Mouse (Mus musculus) stomach, embryonic 14.5 days (tissue): ENCODE results near the gene Slc5a2. TPM values are rescaled to one million over a fixed set of nuclear protein-coding genes. Genes with fewer than 3 reads are reported as not detected.

Experiments used
- ATAC-seq: fragments of 200-750 bp; cut with Nextera tagmentation; 2 replicates; pipeline ENCODE4 v1.8.0; 2017; ENCODE audit warnings: low read depth, moderate TSS enrichment; ENCODE audit not compliant: insufficient number of reproducible peaks, insufficient read depth, low FRiP score
- H3K27ac ChIP-seq: fragments of 300-500 bp; sonication (generic); 2 replicates; pipeline ENCODE4 v1.5.1; 2014; ENCODE audit warnings: mild to moderate bottlenecking, low read length, moderate library complexity, mixed read lengths
- H3K27me3 ChIP-seq: fragments of 300-500 bp; sonication (generic); 2 replicates; pipeline ENCODE4 v1.6.1; 2014; ENCODE audit warnings: low read length, control low read depth, mixed read lengths; ENCODE audit not compliant: control insufficient read depth, insufficient read depth
- H3K36me3 ChIP-seq: fragments of 300-500 bp; sonication (generic); 2 replicates; pipeline ENCODE4 v1.6.1; 2014; ENCODE audit warnings: mild to moderate bottlenecking, control low read depth, low read length, moderate library complexity, mixed read lengths; ENCODE audit not compliant: control insufficient read depth, insufficient read depth
- H3K4me1 ChIP-seq: fragments of 300-500 bp; sonication (generic); 2 replicates; pipeline ENCODE4 v1.6.1; 2014; ENCODE audit warnings: low read length, control low read depth, mixed read lengths; ENCODE audit not compliant: control insufficient read depth, insufficient read depth
- H3K4me2 ChIP-seq: fragments of 300-500 bp; sonication (generic); replicated peaks from 2 replicates; pipeline ENCODE4 v1.6.1; 2014; ENCODE audit warnings: low read depth, low read length, control low read depth
- H3K4me3 ChIP-seq: fragments of 300-500 bp; sonication (generic); 2 replicates; pipeline ENCODE4 v1.5.1; 2014; ENCODE audit warnings: low read depth, low read length, control low read depth
- H3K9ac ChIP-seq: fragments of 300-500 bp; sonication (generic); replicated peaks from 2 replicates; pipeline ENCODE4 v1.6.1; 2014; ENCODE audit warnings: low read depth, mild to moderate bottlenecking, control low read depth, low read length, moderate library complexity, mixed read lengths
- H3K9me3 ChIP-seq: fragments of 300-500 bp; sonication (generic); 2 replicates; pipeline ENCODE4 v1.6.1; 2016; ENCODE audit warnings: low read depth, low read length, control low read depth; ENCODE audit not compliant: control insufficient read depth
- WGBS: fragments of 180-500 bp; shearing (Covaris S2); extraction: QIAGEN DNeasy Blood & Tissue Kit; methylation state at CpG from one replicate; pipeline ENCODE4 v1.1.7; 2014; 5-methylcytosine and 5-hydroxymethylcytosine counted together
- polyA plus RNA-seq: library from polyadenylated mRNA; unstranded; fragments of >200 nt; fragmentation: Nextera tagmentation; extraction: Ambion mirVana; gene quantifications from 2 replicates; pipeline ENCODE4 v1.2.1, GENCODE M21; 2014

Gene Slc5a2
- polyA plus RNA-seq, 1 experiment from 2014 or later: 2.5 TPM

- peaks cover 16% of the 10 kb centered on the region for H3K4me1 ChIP-seq
- H3K27me3 ChIP-seq: no peaks in the 10 kb centered on the region
- WGBS: 30% methylated on average over 5 of the region's 5 CpGs
- no peak overlapping the region for H3K9ac ChIP-seq
- no peak overlapping the region for H3K4me2 ChIP-seq
- H3K4me3 ChIP-seq: no peak overlapping the region
- ATAC-seq: no peak
- no peaks in the 10 kb centered on the region for H3K9me3 ChIP-seq
- no peak overlapping the region for H3K27ac ChIP-seq
- H3K36me3 ChIP-seq: peaks cover 18% of the 10 kb centered on the region
Measured at GRCm38 (mm10) chr7:128256783-128257334, 8.6 kb upstream of the Slc5a2 start.

DNA sequence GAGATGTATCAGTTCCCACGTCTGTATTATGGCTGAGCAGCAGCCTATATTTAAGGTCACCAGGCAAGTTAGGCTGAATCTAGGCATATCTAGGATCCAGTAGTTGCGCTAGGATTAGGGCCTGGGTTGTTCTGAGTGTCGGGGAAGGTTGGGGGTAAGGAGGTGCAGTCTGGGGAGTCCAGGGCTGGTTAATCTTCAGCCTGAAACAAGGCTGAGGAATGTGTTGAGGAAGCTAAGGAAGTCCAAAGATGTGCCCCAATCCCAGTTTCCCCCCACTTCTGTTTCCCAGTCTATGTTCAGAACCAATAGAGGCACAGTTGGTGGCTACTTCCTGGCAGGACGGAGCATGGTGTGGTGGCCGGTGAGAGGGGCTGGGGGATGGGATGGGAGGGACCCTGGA is 599 bp downstream of the Slc5a2 start:
- no peak overlapping the region for H3K9ac ChIP-seq
- H3K4me1 ChIP-seq: no peaks in the 10 kb centered on the region
- H3K27ac ChIP-seq: no peak overlapping the region
- no peak overlapping the region for H3K4me3 ChIP-seq
- H3K36me3 ChIP-seq: no peaks in the 10 kb centered on the region
- H3K4me2 ChIP-seq: no peak overlapping the region
- no peaks in the 10 kb centered on the region for H3K9me3 ChIP-seq
- no peaks in the 10 kb centered on the region for H3K27me3 ChIP-seq
- no peak for ATAC-seq
- WGBS: 70% methylated on average over 5 of the region's 5 CpGs

GRCm38 (mm10) chr7:128267391-128267790 is 1.9 kb downstream of the Slc5a2 start:
- WGBS: 63% methylated on average over 13 of the region's 13 CpGs

DNA sequence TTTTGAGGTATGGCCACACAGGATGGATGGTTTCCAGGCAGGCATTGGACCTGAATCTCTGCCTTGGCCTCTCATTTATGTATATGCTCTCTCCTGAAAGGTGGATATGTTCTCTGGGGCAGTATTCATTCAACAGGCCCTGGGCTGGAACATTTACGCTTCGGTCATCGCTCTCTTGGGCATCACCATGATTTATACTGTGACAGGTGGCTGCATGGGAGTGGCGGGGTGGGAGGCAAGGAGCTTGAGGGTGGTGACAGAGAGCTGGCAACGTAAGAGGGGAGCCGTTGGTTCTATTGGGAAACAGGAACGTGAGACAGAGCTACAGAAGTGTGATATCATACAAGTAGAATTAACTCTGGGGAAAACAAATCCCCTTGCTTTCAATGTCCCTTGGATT is 2.4 kb downstream of the Slc5a2 start:
- Histone ChIP-seq H3K9me3 (no peaks in the 10 kb centered on the region), H3K4me1 (no peaks in the 10 kb centered on the region), H3K36me3 (peaks cover 3% of the 10 kb centered on the region; the same call in 1 of the 2 replicates), H3K9ac (no peak overlapping the region), H3K27ac (no peak overlapping the region), H3K4me3 (no peak overlapping the region), H3K4me2 (no peak overlapping the region), H3K27me3 (no peaks in the 10 kb centered on the region)
- ATAC-seq: no peak
- 77% methylated on average over 7 of the region's 7 CpGs for WGBS

More at GRCm38 (mm10) chr7:128267391-128267790, 1.9 kb downstream of the Slc5a2 start:
- H3K36me3 ChIP-seq: peaks cover 3% of the 10 kb centered on the region; the same call in 1 of the 2 replicates
- no peaks in the 10 kb centered on the region for H3K4me1 ChIP-seq
- no peak overlapping the region for H3K9ac ChIP-seq
- no peak overlapping the region for H3K27ac ChIP-seq
- no peak for ATAC-seq
- H3K27me3 ChIP-seq: no peaks in the 10 kb centered on the region
- H3K4me2 ChIP-seq: no peak overlapping the region
- H3K9me3 ChIP-seq: no peaks in the 10 kb centered on the region
- no peak overlapping the region for H3K4me3 ChIP-seq

GRCm38 (mm10) chr7:128270431-128270850 is 5.0 kb downstream of the Slc5a2 start:
- Histone ChIP-seq H3K27me3 (no peaks in the 10 kb centered on the region), H3K4me2 (no peak overlapping the region), H3K27ac (no peak overlapping the region), H3K9me3 (no peaks in the 10 kb centered on the region), H3K36me3 (peaks cover 26% of the 10 kb centered on the region), H3K9ac (no peak overlapping the region), H3K4me1 (no peaks in the 10 kb centered on the region), H3K4me3 (no peak overlapping the region)
- WGBS: 42% methylated on average over 13 of the region's 13 CpGs
- ATAC-seq: peak; percentile 93

DNA sequence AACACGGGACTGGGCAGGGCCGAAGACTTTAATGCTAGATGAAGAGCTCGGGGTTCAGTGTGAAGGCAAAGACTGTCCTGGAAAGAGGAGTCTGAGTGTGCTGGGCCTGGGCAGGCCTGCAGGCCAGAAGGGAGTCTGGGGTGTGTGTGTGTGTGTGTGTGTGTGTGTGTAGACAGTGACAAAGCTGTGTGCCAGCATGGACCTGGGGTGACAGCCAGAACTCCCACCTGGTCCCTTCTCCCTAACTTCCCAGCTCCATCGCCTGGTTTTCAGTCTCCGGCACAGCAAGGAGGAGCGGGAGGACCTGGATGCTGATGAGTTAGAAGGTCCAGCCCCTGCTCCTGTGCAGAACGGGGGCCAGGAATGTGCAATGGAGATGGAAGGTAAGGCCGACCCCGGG is 6.0 kb downstream of the Slc5a2 start:
- 92% methylated on average over 9 of the region's 9 CpGs for WGBS
- no peak for ATAC-seq
- Histone ChIP-seq H3K4me3 (no peak overlapping the region), H3K36me3 (peaks cover 37% of the 10 kb centered on the region), H3K27me3 (no peaks in the 10 kb centered on the region), H3K9me3 (no peaks in the 10 kb centered on the region), H3K9ac (no peak overlapping the region), H3K4me1 (no peaks in the 10 kb centered on the region), H3K4me2 (no peak overlapping the region), H3K27ac (no peak overlapping the region)

- WGBS: 96% methylated on average over 6 of the region's 6 CpGs
- peaks cover 3% of the 10 kb centered on the region; the same call in 1 of the 2 replicates for H3K4me1 ChIP-seq
- H3K9ac ChIP-seq: no peak overlapping the region
- no peaks in the 10 kb centered on the region for H3K9me3 ChIP-seq
- H3K4me2 ChIP-seq: no peak overlapping the region
- H3K4me3 ChIP-seq: no peak overlapping the region
- no peak overlapping the region for H3K27ac ChIP-seq
- no peaks in the 10 kb centered on the region for H3K27me3 ChIP-seq
- no peak for ATAC-seq
- H3K36me3 ChIP-seq: peaks cover 49% of the 10 kb centered on the region
Measured at GRCm38 (mm10) chr7:128276051-128276450, 10.6 kb downstream of the Slc5a2 start.

DNA sequence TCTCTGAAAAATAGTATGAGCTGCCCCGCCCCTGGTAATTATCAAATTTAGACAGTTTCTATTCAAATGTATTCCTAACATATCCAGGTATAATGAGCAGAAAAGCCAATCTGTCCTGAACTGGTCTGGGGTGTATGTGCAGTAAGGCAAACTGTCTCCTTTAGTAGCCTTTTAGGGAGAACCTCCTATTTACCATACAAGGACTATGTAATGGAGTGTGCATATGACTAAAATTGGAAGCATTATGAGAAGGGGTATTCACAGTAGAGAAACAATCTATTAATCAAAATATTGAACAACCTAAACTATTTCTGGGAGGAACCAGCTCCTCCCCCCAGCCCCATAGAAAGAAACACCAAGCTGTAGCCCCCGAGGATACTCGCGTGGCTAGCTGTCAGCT is 14.3 kb downstream of the Slc5a2 start:
- peaks cover 3% of the 10 kb centered on the region; the same call in 1 of the 2 replicates for H3K4me1 ChIP-seq
- ATAC-seq: no peak
- no peaks in the 10 kb centered on the region for H3K27me3 ChIP-seq
- peaks cover 36% of the 10 kb centered on the region for H3K36me3 ChIP-seq
- H3K4me3 ChIP-seq: no peak overlapping the region
- no peak overlapping the region for H3K9ac ChIP-seq
- H3K27ac ChIP-seq: no peak overlapping the region
- WGBS: 85% methylated on average over 4 of the region's 4 CpGs
- H3K4me2 ChIP-seq: no peak overlapping the region
- H3K9me3 ChIP-seq: no peaks in the 10 kb centered on the region

GRCm38 (mm10) chr7:128281765-128282164 is 16.3 kb downstream of the Slc5a2 start:
- H3K36me3 ChIP-seq: peaks cover 20% of the 10 kb centered on the region

More at GRCm38 (mm10) chr7:128281765-128282164, 16.3 kb downstream of the Slc5a2 start:
- WGBS: 86% methylated on average over 11 of the region's 11 CpGs
- H3K27ac ChIP-seq: no peak overlapping the region
- no peaks in the 10 kb centered on the region for H3K9me3 ChIP-seq
- H3K4me2 ChIP-seq: no peak overlapping the region
- no peak for ATAC-seq
- peaks cover 3% of the 10 kb centered on the region; the same call in 1 of the 2 replicates for H3K4me1 ChIP-seq
- no peaks in the 10 kb centered on the region for H3K27me3 ChIP-seq
- no peak overlapping the region for H3K4me3 ChIP-seq
- no peak overlapping the region for H3K9ac ChIP-seq
